Mouse (Mus musculus): ENCODE measurements around the gene Pik3cd. TPM values are rescaled to one million over a fixed set of nuclear protein-coding genes. Genes with fewer than 3 reads are reported as not detected.

The Pik3cd gene
- total and polyA plus RNA-seq, 2 experiments from 2014 or later = 9.7 to 15.9 TPM

- Histone ChIP-seq H3K4me2 (ENCODE audit: low read depth, low read length, poor library complexity, severe bottlenecking) (no peak overlapping the region), H3K9me3 (ENCODE audit: low read length) (no peaks in the 10 kb centered on the region), H3K36me3 (ENCODE audit: insufficient read depth, low read length) (peaks cover 49% of the 10 kb centered on the region), H3K27me3 (ENCODE audit: insufficient read depth, low read length) (no peaks in the 10 kb centered on the region), H3K4me3 (ENCODE audit: low read depth, low read length) (no peak overlapping the region), H3K9ac (replicated peaks; ENCODE audit: low read length, poor library complexity, severe bottlenecking) (no peak overlapping the region), H3K27ac (ENCODE audit: low read depth, low read length) (no peak overlapping the region), H3K4me1 (ENCODE audit: insufficient read depth, low read length) (no peaks in the 10 kb centered on the region)
- no peak for DNase-seq (ENCODE audit: low spot score)
- TF ChIP-seq CTCF (IDR thresholded peaks at IDR 0.05) = no peak
- WGBS = 81% methylated on average over 24 of the region's 24 CpGs
- no peak for ATAC-seq (ENCODE audit: low FRiP score)
These were observed 20.0 kb upstream of the Pik3cd start for GRCm38 (mm10) chr4:149722104-149723020.

- no peak overlapping the region for H3K9ac ChIP-seq (replicated peaks; ENCODE audit: low read length, poor library complexity, severe bottlenecking)
- WGBS = 89% methylated on average over 8 of the region's 8 CpGs
- peaks cover 49% of the 10 kb centered on the region for H3K36me3 ChIP-seq (ENCODE audit: insufficient read depth, low read length)
These were observed 18.8 kb upstream of the Pik3cd start for GRCm38 (mm10) chr4:149721163-149721562.

GRCm38 (mm10) chr4:149719686-149720085 is 17.3 kb upstream of the Pik3cd start:
- ATAC-seq (ENCODE audit: low FRiP score) (no peak), DNase-seq (ENCODE audit: low spot score) (peak; percentile 69)
- WGBS = 72% methylated on average over 6 of the region's 6 CpGs
- Histone ChIP-seq H3K27ac (ENCODE audit: low read depth, low read length) (no peak overlapping the region), H3K9ac (replicated peaks; ENCODE audit: low read length, poor library complexity, severe bottlenecking) (no peak overlapping the region), H3K36me3 (ENCODE audit: insufficient read depth, low read length) (peaks cover 52% of the 10 kb centered on the region), H3K4me1 (ENCODE audit: insufficient read depth, low read length) (no peaks in the 10 kb centered on the region), H3K4me3 (ENCODE audit: low read depth, low read length) (no peak overlapping the region), H3K4me2 (ENCODE audit: low read depth, low read length, poor library complexity, severe bottlenecking) (no peak overlapping the region), H3K9me3 (ENCODE audit: low read length) (no peaks in the 10 kb centered on the region), H3K27me3 (ENCODE audit: insufficient read depth, low read length) (no peaks in the 10 kb centered on the region)
- peak; percentile 77 for TF ChIP-seq CTCF (IDR thresholded peaks at IDR 0.05)

More at GRCm38 (mm10) chr4:149721163-149721562, 18.8 kb upstream of the Pik3cd start:
- DNase-seq (ENCODE audit: low spot score) (no peak), ATAC-seq (ENCODE audit: low FRiP score) (no peak)
- Histone ChIP-seq H3K27ac (ENCODE audit: low read depth, low read length) (no peak overlapping the region), H3K4me2 (ENCODE audit: low read depth, low read length, poor library complexity, severe bottlenecking) (no peak overlapping the region), H3K27me3 (ENCODE audit: insufficient read depth, low read length) (no peaks in the 10 kb centered on the region), H3K4me1 (ENCODE audit: insufficient read depth, low read length) (no peaks in the 10 kb centered on the region), H3K4me3 (ENCODE audit: low read depth, low read length) (no peak overlapping the region), H3K9me3 (ENCODE audit: low read length) (no peaks in the 10 kb centered on the region)
- no peak for TF ChIP-seq CTCF (IDR thresholded peaks at IDR 0.05)

- TF ChIP-seq CTCF (IDR thresholded peaks at IDR 0.05) = no peak
- Histone ChIP-seq H3K4me1 (ENCODE audit: insufficient read depth, low read length) (no peaks in the 10 kb centered on the region), H3K4me3 (ENCODE audit: low read depth, low read length) (no peak overlapping the region), H3K9ac (replicated peaks; ENCODE audit: low read length, poor library complexity, severe bottlenecking) (no peak overlapping the region), H3K36me3 (ENCODE audit: insufficient read depth, low read length) (peaks cover 41% of the 10 kb centered on the region), H3K27me3 (ENCODE audit: insufficient read depth, low read length) (no peaks in the 10 kb centered on the region), H3K9me3 (ENCODE audit: low read length) (no peaks in the 10 kb centered on the region), H3K4me2 (ENCODE audit: low read depth, low read length, poor library complexity, severe bottlenecking) (no peak overlapping the region), H3K27ac (ENCODE audit: low read depth, low read length) (no peak overlapping the region)
- WGBS = 85% methylated on average over 3 of the region's 3 CpGs
- ATAC-seq (ENCODE audit: low FRiP score) (no peak), DNase-seq (ENCODE audit: low spot score) (no peak)
These were observed 12.2 kb upstream of the Pik3cd start for GRCm38 (mm10) chr4:149714542-149714941.

GRCm38 (mm10) chr4:149711955-149712354 is 9.6 kb upstream of the Pik3cd start:
- Histone ChIP-seq H3K27me3 (ENCODE audit: insufficient read depth, low read length) (no peaks in the 10 kb centered on the region), H3K9me3 (ENCODE audit: low read length) (no peaks in the 10 kb centered on the region), H3K4me2 (ENCODE audit: low read depth, low read length, poor library complexity, severe bottlenecking) (no peak overlapping the region), H3K27ac (ENCODE audit: low read depth, low read length) (no peak overlapping the region), H3K9ac (replicated peaks; ENCODE audit: low read length, poor library complexity, severe bottlenecking) (no peak overlapping the region), H3K4me1 (ENCODE audit: insufficient read depth, low read length) (no peaks in the 10 kb centered on the region), H3K36me3 (ENCODE audit: insufficient read depth, low read length) (peaks cover 16% of the 10 kb centered on the region), H3K4me3 (ENCODE audit: low read depth, low read length) (no peak overlapping the region)
- ATAC-seq (ENCODE audit: low FRiP score) (no peak), DNase-seq (ENCODE audit: low spot score) (peak; percentile 40)
- peak; percentile 73 for TF ChIP-seq CTCF (IDR thresholded peaks at IDR 0.05)
- 25% methylated on average over 7 of the region's 7 CpGs for WGBS

GRCm38 (mm10) chr4:149711485-149711884 is 9.1 kb upstream of the Pik3cd start:
- no peaks in the 10 kb centered on the region for H3K27me3 ChIP-seq (ENCODE audit: insufficient read depth, low read length)
- H3K4me1 ChIP-seq (ENCODE audit: insufficient read depth, low read length) = no peaks in the 10 kb centered on the region
- no peak overlapping the region for H3K9ac ChIP-seq (replicated peaks; ENCODE audit: low read length, poor library complexity, severe bottlenecking)
- WGBS = 96% methylated on average over 5 of the region's 5 CpGs
- no peak overlapping the region for H3K4me2 ChIP-seq (ENCODE audit: low read depth, low read length, poor library complexity, severe bottlenecking)
- H3K9me3 ChIP-seq (ENCODE audit: low read length) = no peaks in the 10 kb centered on the region
- no peak overlapping the region for H3K4me3 ChIP-seq (ENCODE audit: low read depth, low read length)
- H3K27ac ChIP-seq (ENCODE audit: low read depth, low read length) = no peak overlapping the region
- no peak for TF ChIP-seq CTCF (IDR thresholded peaks at IDR 0.05)
- ATAC-seq (ENCODE audit: low FRiP score) (no peak), DNase-seq (ENCODE audit: low spot score) (no peak)
- peaks cover 11% of the 10 kb centered on the region for H3K36me3 ChIP-seq (ENCODE audit: insufficient read depth, low read length)
